Comparison of ENCODE assay signal across 14 mouse cellular contexts in the genomic region with DNA sequence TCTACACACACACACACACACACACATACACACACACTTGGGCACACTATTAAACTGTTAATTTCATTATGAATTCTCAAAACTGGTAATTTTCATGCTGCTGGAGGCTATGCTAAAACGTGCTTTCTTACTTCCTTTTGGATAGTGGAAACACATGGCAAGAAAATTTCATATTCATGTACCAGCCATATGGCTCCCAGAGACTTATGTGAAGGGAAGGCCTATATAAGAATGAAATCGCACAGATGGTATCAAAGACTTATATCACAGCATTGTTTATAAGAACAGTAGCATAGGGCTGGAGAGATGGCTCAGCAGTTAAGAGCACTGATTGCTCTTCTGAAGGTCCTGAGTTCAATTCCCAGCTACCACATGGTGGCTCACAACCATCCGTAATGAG. TPM values are rescaled to one million over a fixed set of nuclear protein-coding genes. Genes with fewer than 3 reads are reported as not detected.
"Had no signal": no experiment of that assay in that cellular context is flagged by ENCODE, and none has a peak within 500 bp of the region (broad histone marks: within the 10 kb centered on the region; RNA-seq: fewer than 3 reads in every experiment).

No protein-coding gene starts in this region.

- H3K4me3 ChIP-seq: liver, embryonic 13.5 days had no signal

- H3K4me1 ChIP-seq: liver, embryonic 13.5 days had no signal

- H3K27ac ChIP-seq: kidney, postnatal 0 days; liver, embryonic 13.5 days had no signal

- H3K9me3 ChIP-seq: liver, embryonic 13.5 days had no signal

- H3K36me3 ChIP-seq: liver, embryonic 13.5 days had no signal

- H3K27me3 ChIP-seq: liver, embryonic 13.5 days had no signal

- H3K9ac ChIP-seq: liver, embryonic 13.5 days had no signal

- H3K4me2 ChIP-seq: liver, embryonic 13.5 days; midbrain, embryonic 11.5 days had no signal

- DNase-seq: kidney, postnatal 25 days; liver, embryonic 13.5 days; lung, adult 2 months; lung, postnatal 14 days; lung, postnatal 4 days; thymus, postnatal 14 days had no signal

RNA-seq across cellular contexts. Expression of a gene that starts 2.3 kb away (rescaled TPM):
- total RNA-seq: liver, adult 2 months; megakaryocyte progenitor cell, adult 5-6 weeks; megakaryocyte-erythroid progenitor cell, adult 5-6 weeks had no signal
- polyA plus RNA-seq: kidney, embryonic 14.5 days; kidney, postnatal 0 days; liver, adult 2 months; liver, embryonic 13.5 days; small intestine, adult 2 months; spleen, adult 2 months had no signal
